Mouse (Mus musculus) embryonic facial prominence, embryonic 11.5 days (tissue): ENCODE measurements around the gene Sema4f. TPM values are rescaled to one million over a fixed set of nuclear protein-coding genes. Genes with fewer than 3 reads are reported as not detected.

Experiments used
- ATAC-seq: fragments of 200-750 bp; cut with Nextera tagmentation; replicated peaks from 2 replicates; pipeline ENCODE4 v1.8.0; 2017; ENCODE audit warnings: low read depth; ENCODE audit not compliant: insufficient number of reproducible peaks, low FRiP score, low TSS enrichment
- DNase-seq: peaks from one replicate; pipeline ENCODE4 v3.0.0-alpha.2; 2015; ENCODE audit warnings: low spot score
- H3K27ac ChIP-seq: fragments of 300-500 bp; sonication (generic); replicated peaks from 2 replicates; pipeline ENCODE4 v1.5.1; 2014; ENCODE audit warnings: mild to moderate bottlenecking, low read depth, low read length, control low read depth
- H3K27me3 ChIP-seq: fragments of 300-500 bp; sonication (generic); 2 replicates; pipeline ENCODE4 v1.6.1; 2014; ENCODE audit warnings: mild to moderate bottlenecking, low read length, moderate library complexity, mixed read lengths; ENCODE audit not compliant: control insufficient read depth, insufficient read depth
- H3K36me3 ChIP-seq: fragments of 300-500 bp; sonication (generic); replicated peaks from 2 replicates; pipeline ENCODE4 v1.6.1; 2014; ENCODE audit warnings: low read depth, mild to moderate bottlenecking, low read length, moderate library complexity, mixed read lengths; ENCODE audit not compliant: control insufficient read depth, insufficient read depth
- H3K4me1 ChIP-seq: fragments of 300-500 bp; sonication (generic); 2 replicates; pipeline ENCODE4 v1.6.1; 2014; ENCODE audit warnings: low read length, mixed read lengths; ENCODE audit not compliant: control insufficient read depth, insufficient read depth
- H3K4me2 ChIP-seq: fragments of 300-500 bp; sonication (generic); 2 replicates; pipeline ENCODE4 v1.6.1; 2014; ENCODE audit warnings: low read depth, mild to moderate bottlenecking, control low read depth, low read length, moderate library complexity
- H3K4me3 ChIP-seq: fragments of 300-500 bp; sonication (generic); 2 replicates; pipeline ENCODE4 v1.5.1; 2014; ENCODE audit warnings: low read depth, low read length, control low read depth
- H3K9ac ChIP-seq: fragments of 300-500 bp; sonication (generic); replicated peaks from 2 replicates; pipeline ENCODE4 v1.6.1; 2014; ENCODE audit warnings: mild to moderate bottlenecking, control low read depth, low read length
- H3K9me3 ChIP-seq: fragments of 300-500 bp; sonication (generic); replicated peaks from 2 replicates; pipeline ENCODE4 v1.6.1; 2016; ENCODE audit warnings: mild to moderate bottlenecking, low read length, inconsistent platforms, mixed read lengths; ENCODE audit not compliant: control insufficient read depth
- WGBS: fragments of 180-500 bp; shearing (Covaris S2); extraction: QIAGEN DNeasy Blood & Tissue Kit; methylation state at CpG from one replicate; pipeline ENCODE4 v1.1.7; 2014; 5-methylcytosine and 5-hydroxymethylcytosine counted together
- polyA plus RNA-seq: library from polyadenylated mRNA; unstranded; fragments of >200 nt; fragmentation: Nextera tagmentation; extraction: Ambion mirVana; gene quantifications from 2 replicates; pipeline ENCODE4 v1.2.1, GENCODE M21; 2014

The Sema4f gene
- polyA plus RNA-seq, 1 experiment from 2014 or later = 0.97 TPM

- 58% methylated on average over 8 of the region's 8 CpGs for WGBS
- Histone ChIP-seq H3K4me2 (no peak overlapping the region), H3K9ac (no peak overlapping the region), H3K27ac (no peak overlapping the region), H3K4me3 (no peak overlapping the region), H3K36me3 (no peaks in the 10 kb centered on the region), H3K9me3 (no peaks in the 10 kb centered on the region), H3K4me1 (no peaks in the 10 kb centered on the region), H3K27me3 (no peaks in the 10 kb centered on the region)
- DNase-seq (no peak), ATAC-seq (no peak)
Measured at GRCm38 (mm10) chr6:82919520-82919919, 20.0 kb downstream of the Sema4f start.

GRCm38 (mm10) chr6:82918371-82918770, 21.2 kb downstream of the Sema4f start:
- Histone ChIP-seq H3K9ac (no peak overlapping the region), H3K4me3 (no peak overlapping the region), H3K36me3 (no peaks in the 10 kb centered on the region), H3K9me3 (no peaks in the 10 kb centered on the region), H3K4me1 (no peaks in the 10 kb centered on the region), H3K4me2 (no peak overlapping the region), H3K27me3 (no peaks in the 10 kb centered on the region), H3K27ac (no peak overlapping the region)
- no peak for DNase-seq
- WGBS = 83% methylated on average over 14 of the region's 14 CpGs
- ATAC-seq = no peak

- 18% methylated on average over 8 of the region's 8 CpGs for WGBS
- no peak overlapping the region for H3K4me2 ChIP-seq
- DNase-seq = peak; percentile 71
- H3K9me3 ChIP-seq = no peaks in the 10 kb centered on the region
- no peaks in the 10 kb centered on the region for H3K36me3 ChIP-seq
- H3K4me1 ChIP-seq = no peaks in the 10 kb centered on the region
- H3K4me3 ChIP-seq = no peak overlapping the region
- no peaks in the 10 kb centered on the region for H3K27me3 ChIP-seq
- H3K27ac ChIP-seq = no peak overlapping the region
- ATAC-seq = 0 out of 2 replicates have a peak, but pooled peaks have one; percentile 46
- H3K9ac ChIP-seq = no peak overlapping the region
Measured at GRCm38 (mm10) chr6:82917778-82918129, 21.8 kb downstream of the Sema4f start.

GRCm38 (mm10) chr6:82917076-82917777, 22.3 kb downstream of the Sema4f start:
- 78% methylated on average over 26 of the region's 26 CpGs for WGBS
- H3K36me3 ChIP-seq = no peaks in the 10 kb centered on the region
- H3K4me1 ChIP-seq = no peaks in the 10 kb centered on the region
- no peak overlapping the region for H3K27ac ChIP-seq
- DNase-seq (no peak), ATAC-seq (no peak)
- no peak overlapping the region for H3K4me2 ChIP-seq
- no peaks in the 10 kb centered on the region for H3K9me3 ChIP-seq
- H3K27me3 ChIP-seq = no peaks in the 10 kb centered on the region
- no peak overlapping the region for H3K9ac ChIP-seq
- no peak overlapping the region for H3K4me3 ChIP-seq

- H3K27me3 ChIP-seq = no peaks in the 10 kb centered on the region
- no peak overlapping the region for H3K27ac ChIP-seq
- H3K9me3 ChIP-seq = no peaks in the 10 kb centered on the region
- DNase-seq = no peak
- no peaks in the 10 kb centered on the region for H3K4me1 ChIP-seq
- no peak for ATAC-seq
- no peak overlapping the region for H3K4me3 ChIP-seq
- WGBS = 88% methylated on average over 4 of the region's 4 CpGs
- no peak overlapping the region for H3K4me2 ChIP-seq
- H3K9ac ChIP-seq = no peak overlapping the region
- H3K36me3 ChIP-seq = no peaks in the 10 kb centered on the region
Measured at GRCm38 (mm10) chr6:82916459-82916858, 23.1 kb downstream of the Sema4f start.

- peak; percentile 64 for DNase-seq
Measured at GRCm38 (mm10) chr6:82915889-82916288, 23.7 kb downstream of the Sema4f start.

GRCm38 (mm10) chr6:82913336-82914247, 26.0 kb downstream of the Sema4f start:
- H3K4me1 ChIP-seq = no peaks in the 10 kb centered on the region
- no peaks in the 10 kb centered on the region for H3K27me3 ChIP-seq
- H3K9me3 ChIP-seq = no peaks in the 10 kb centered on the region
- 84% methylated on average over 28 of the region's 28 CpGs for WGBS
- ATAC-seq = no peak
- no peak overlapping the region for H3K9ac ChIP-seq
- no peaks in the 10 kb centered on the region for H3K36me3 ChIP-seq
- no peak overlapping the region for H3K4me2 ChIP-seq
- no peak overlapping the region for H3K27ac ChIP-seq
- DNase-seq = no peak
- no peak overlapping the region for H3K4me3 ChIP-seq

More at GRCm38 (mm10) chr6:82915889-82916288, 23.7 kb downstream of the Sema4f start:
- Histone ChIP-seq H3K4me1 (no peaks in the 10 kb centered on the region), H3K36me3 (no peaks in the 10 kb centered on the region), H3K27me3 (no peaks in the 10 kb centered on the region), H3K4me2 (no peak overlapping the region), H3K27ac (no peak overlapping the region), H3K4me3 (no peak overlapping the region), H3K9ac (no peak overlapping the region), H3K9me3 (no peaks in the 10 kb centered on the region)
- ATAC-seq = no peak
- WGBS = 12% methylated on average over 3 of the region's 3 CpGs

GRCm38 (mm10) chr6:82911303-82911702, 28.3 kb downstream of the Sema4f start:
- no peaks in the 10 kb centered on the region for H3K9me3 ChIP-seq
- no peak overlapping the region for H3K27ac ChIP-seq
- H3K4me2 ChIP-seq = no peak overlapping the region
- DNase-seq (no peak), ATAC-seq (no peak)
- H3K27me3 ChIP-seq = no peaks in the 10 kb centered on the region
- no peaks in the 10 kb centered on the region for H3K4me1 ChIP-seq
- no peak overlapping the region for H3K9ac ChIP-seq
- WGBS = 87% methylated on average over 5 of the region's 5 CpGs
- H3K36me3 ChIP-seq = no peaks in the 10 kb centered on the region
- no peak overlapping the region for H3K4me3 ChIP-seq
